Mouse (Mus musculus): ENCODE results near the gene Tas1r2. TPM values are rescaled to one million over a fixed set of nuclear protein-coding genes. Genes with fewer than 3 reads are reported as not detected.

The Tas1r2 gene
- total RNA-seq, 2 experiments from 2014 or later, result not detected

- DNase-seq, result no peak
Measured at GRCm38 (mm10) chr4:139710467-139711334, 57.4 kb downstream of the Tas1r2 start.

- no peak for DNase-seq
Measured at GRCm38 (mm10) chr4:139715241-139715932, 62.0 kb downstream of the Tas1r2 start.

GRCm38 (mm10) chr4:139716477-139717169 is 63.3 kb downstream of the Tas1r2 start:
- peak; percentile 76 for DNase-seq

GRCm38 (mm10) chr4:139718978-139719377 is 65.6 kb downstream of the Tas1r2 start:
- DNase-seq, result no peak

Small RNAs within 50 kb of the gene (microRNA-seq; reads per million reads assigned to microRNA genes)
- 1.8 reads per million for gene Mir7020

Other genes starting within 250 kb of the Tas1r2 start
- gene Iffo2, start 123.0 kb upstream of the Tas1r2 start, total RNA-seq (2021), result 10 to 100 TPM; 16.4 to 17.5 TPM
- gene Gm21969, start 50.4 kb upstream of the Tas1r2 start, total RNA-seq (2021), result not detected
- 10 to 100 TPM; 62.7 to 84.6 TPM for gene Aldh4a1, start 30.7 kb upstream of the Tas1r2 start, total RNA-seq (2021)
- under 1 TPM; 0.15 to 0.64 TPM for gene Pax7, start 180.0 kb downstream of the Tas1r2 start, total RNA-seq (2021)

All from adrenal gland, postnatal 10 days (tissue).